Comparison of ENCODE assay signal across 13 mouse cellular contexts in the genomic region with DNA sequence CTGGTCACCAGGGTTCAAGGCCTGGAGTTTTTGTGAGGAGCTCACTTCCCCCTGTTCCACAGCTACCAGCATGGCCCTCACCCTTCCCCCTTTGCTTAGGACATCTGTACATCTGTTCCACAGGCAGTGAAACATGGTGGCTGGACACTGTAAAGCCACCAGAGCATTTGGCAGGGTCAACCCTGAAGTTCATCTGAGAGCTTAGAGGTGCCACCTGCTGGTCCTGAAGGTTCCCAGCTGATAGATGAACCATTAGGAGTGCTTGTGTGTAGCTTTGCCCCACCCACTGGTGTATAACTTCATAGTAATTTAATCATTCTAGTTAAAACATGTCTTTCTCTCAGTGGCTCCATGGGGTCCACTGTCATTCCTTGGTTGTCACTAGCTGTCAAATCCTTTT.
DNase-seq lines count a peak whose midpoint lies in the region; ATAC-seq and TF ChIP-seq lines count a peak whose summit lies in the region.
"Had no signal": no experiment of that assay in that cellular context is flagged by ENCODE, and none has a peak within 500 bp of the region (broad histone marks: within the 10 kb centered on the region; RNA-seq: fewer than 3 reads in every experiment).

No protein-coding gene starts in this region.

- no peaks in the 10 kb centered on the region for H3K36me3 ChIP-seq in heart, postnatal 0 days (replicated peaks; ENCODE audit: control insufficient read depth, insufficient read depth, low read length)
- H3K36me3 ChIP-seq in heart, embryonic 12.5 days = no peaks in the 10 kb centered on the region
- no peaks in the 10 kb centered on the region for H3K36me3 ChIP-seq in stomach, postnatal 0 days (ENCODE audit: control insufficient read depth, insufficient read depth, low read length)
- H3K36me3 ChIP-seq: limb, embryonic 13.5 days had no signal

- no peak for TF ChIP-seq EP300 in heart, postnatal 0 days (IDR thresholded peaks at IDR 0.05; ENCODE audit: low read depth)
- no peak for TF ChIP-seq EP300 in stomach, postnatal 0 days (optimal IDR thresholded peaks at IDR 0.05)

- no peak overlapping the region for H3K27ac ChIP-seq in heart, postnatal 0 days (ENCODE audit: low read depth)
- no peak overlapping the region for H3K27ac ChIP-seq in heart, embryonic 12.5 days (ENCODE audit: poor library complexity, severe bottlenecking)
- no peak overlapping the region for H3K27ac ChIP-seq in stomach, postnatal 0 days (replicated peaks)
- H3K27ac ChIP-seq: limb, embryonic 13.5 days had no signal

- peaks cover 4% of the 10 kb centered on the region; the same call in 1 of the 2 replicates for H3K9me3 ChIP-seq in heart, postnatal 0 days (replicated peaks; ENCODE audit: control insufficient read depth, low read length)
- H3K9me3 ChIP-seq in heart, embryonic 12.5 days (replicated peaks) = peaks cover 9% of the 10 kb centered on the region
- H3K9me3 ChIP-seq in stomach, postnatal 0 days (ENCODE audit: control insufficient read depth, low read length) = no peaks in the 10 kb centered on the region
- H3K9me3 ChIP-seq: limb, embryonic 13.5 days had no signal

- 0 out of 2 replicates have a peak, but pooled peaks have one; percentile 14 for ATAC-seq in heart, postnatal 0 days (ENCODE audit: insufficient read depth, low read depth)
- no peak for ATAC-seq in heart, embryonic 12.5 days (ENCODE audit: insufficient number of reproducible peaks, low FRiP score)
- no peak for ATAC-seq in stomach, postnatal 0 days (ENCODE audit: low FRiP score, low TSS enrichment)
- ATAC-seq: forebrain, postnatal 0 days had no signal

- peak; percentile 46 for TF ChIP-seq CTCF in heart, postnatal 0 days (IDR thresholded peaks at IDR 0.05; ENCODE audit: low read depth)
- peak; percentile 62 for TF ChIP-seq CTCF in stomach, postnatal 0 days (IDR thresholded peaks at IDR 0.05; ENCODE audit: low read depth)

- H3K27me3 ChIP-seq in heart, postnatal 0 days (ENCODE audit: control insufficient read depth, insufficient read depth, low read length) = no peaks in the 10 kb centered on the region
- no peaks in the 10 kb centered on the region for H3K27me3 ChIP-seq in heart, embryonic 12.5 days (replicated peaks)
- no peaks in the 10 kb centered on the region for H3K27me3 ChIP-seq in stomach, postnatal 0 days (ENCODE audit: control insufficient read depth, insufficient read depth, low read length)
- H3K27me3 ChIP-seq: limb, embryonic 13.5 days had no signal

- peak; percentile 24 for DNase-seq in adrenal gland, adult 2 months
- no peak for DNase-seq in adrenal gland, postnatal 14 days
- no peak for DNase-seq in heart, postnatal 0 days (ENCODE audit: low spot score)
- peak; percentile 16 for DNase-seq in lung, postnatal 36 days
- DNase-seq in lung, postnatal 25 days (ENCODE audit: low spot score) = no peak
- DNase-seq in stomach, postnatal 0 days (ENCODE audit: low spot score) = peak; percentile 21
- DNase-seq in adipocyte (ENCODE audit: low spot score) = no peak
- DNase-seq: forebrain, postnatal 0 days; gastrocnemius, postnatal 14 days; lung, adult 2 months; retina, postnatal 1 day had no signal

- H3K4me1 ChIP-seq in heart, postnatal 0 days (ENCODE audit: control insufficient read depth, insufficient read depth) = no peaks in the 10 kb centered on the region
- no peaks in the 10 kb centered on the region for H3K4me1 ChIP-seq in heart, embryonic 12.5 days (replicated peaks)
- H3K4me1 ChIP-seq in stomach, postnatal 0 days (replicated peaks; ENCODE audit: control insufficient read depth, insufficient read depth) = no peaks in the 10 kb centered on the region
- H3K4me1 ChIP-seq: limb, embryonic 13.5 days had no signal

- no peak overlapping the region for H3K4me2 ChIP-seq in heart, postnatal 0 days (ENCODE audit: low read depth, low read length)
- H3K4me2 ChIP-seq in heart, embryonic 12.5 days = no peak overlapping the region
- H3K4me2 ChIP-seq in stomach, postnatal 0 days (replicated peaks; ENCODE audit: low read depth) = no peak overlapping the region
- H3K4me2 ChIP-seq: limb, embryonic 13.5 days had no signal

- no peak overlapping the region for H3K4me3 ChIP-seq in heart, postnatal 0 days (ENCODE audit: low read depth, low read length)
- no peak overlapping the region for H3K4me3 ChIP-seq in heart, embryonic 12.5 days
- no peak overlapping the region for H3K4me3 ChIP-seq in stomach, postnatal 0 days (ENCODE audit: low read depth, low read length)
- H3K4me3 ChIP-seq: limb, embryonic 13.5 days had no signal

- no peak overlapping the region for H3K9ac ChIP-seq in heart, postnatal 0 days (replicated peaks; ENCODE audit: low read depth, low read length)
- H3K9ac ChIP-seq in heart, embryonic 12.5 days = no peak overlapping the region
- no peak overlapping the region for H3K9ac ChIP-seq in stomach, postnatal 0 days (ENCODE audit: low read length)
- H3K9ac ChIP-seq: forebrain, postnatal 0 days; limb, embryonic 13.5 days had no signal

Comparison
In these comparisons a context has a peak if more than half of its experiments do, and no peak if none do; other contexts are left out.
1. DNase-seq: peak in adrenal gland, adult 2 months (single experiment), lung, postnatal 36 days (single experiment) and stomach, postnatal 0 days (single experiment); none in adrenal gland, postnatal 14 days (single experiment), heart, postnatal 0 days (single experiment), lung, postnatal 25 days (single experiment) and adipocyte (single experiment).